Mouse (Mus musculus) liver, embryonic 18 days (tissue): Measurements from ENCODE around the gene Ice1. TPM values are rescaled to one million over a fixed set of nuclear protein-coding genes. Genes with fewer than 3 reads are reported as not detected.

Source experiments
- polyA plus RNA-seq: library from polyadenylated mRNA; depleted of rRNA; stranded (reverse); fragments of >200 nt; gene quantifications from 2 replicates; pipeline ENCODE4 v1.2.3, GENCODE M21; 2012; rRNA removed

Ice1 gene
- polyA plus RNA-seq = 7.6 and 9.4 TPM in 2 replicates

GRCm38 (mm10) chr13:70637282-70637661 lies at the start of gene Ice1:
TSS of gene Ice1 (minus strand) at chr13:70637634.

Other genes starting within 250 kb of the Ice1 start
- gene Adamts16, start 204.2 kb upstream of the Ice1 start, polyA plus RNA-seq = 0.46 and 0.54 TPM in 2 replicates